Mouse (Mus musculus) MEL (cell line): ENCODE measurements around the gene Gm38655.

ENCODE experiments used
- CHD2 ChIP-seq: IDR thresholded peaks from 2 replicates; pipeline ENCODE4 v1.6.1; 2011; ENCODE audit warnings: low read length, improper control_type of control experiment
- CTCF ChIP-seq, 3 experiments: IDR thresholded peaks in 2 of 3; conservative IDR thresholded peaks in 1 of 3; 2 replicates each; pipeline ENCODE4 v1.5.1; 2011 to 2012; ENCODE audit warnings: low read length in 3 of 3, low read depth in 2 of 3, mild to moderate bottlenecking in 2 of 3, improper control_type of control experiment in 1 of 3, inconsistent platforms in 1 of 3, mixed read lengths in 1 of 3, moderate library complexity in 1 of 3; ENCODE audit not compliant: control insufficient read depth in 1 of 3, insufficient read depth in 1 of 3, poor library complexity in 1 of 3, severe bottlenecking in 1 of 3
- E2F4 ChIP-seq: IDR thresholded peaks from 2 replicates; pipeline ENCODE4 v1.6.1; 2011; ENCODE audit warnings: low read depth, low read length, improper control_type of control experiment, borderline replicate concordance
- MAX ChIP-seq: IDR thresholded peaks from 2 replicates; pipeline ENCODE4 v1.6.1; 2011; ENCODE audit warnings: low read length, improper control_type of control experiment
- MAZ ChIP-seq: IDR thresholded peaks from 2 replicates; pipeline ENCODE4 v1.6.1; 2012; ENCODE audit warnings: low read depth, mild to moderate bottlenecking, inconsistent platforms, low read length, improper control_type of control experiment
- NRF1 ChIP-seq: IDR thresholded peaks from 2 replicates; pipeline ENCODE4 v1.6.1; 2014; ENCODE audit warnings: low read depth, mild to moderate bottlenecking, inconsistent platforms, low read length, improper control_type of control experiment, moderate library complexity; ENCODE audit not compliant: poor library complexity, insufficient read depth, severe bottlenecking
- POLR2A ChIP-seq, 2 experiments: IDR thresholded peaks; 2 replicates each; pipeline ENCODE4 v1.6.1; 2011 to 2012; ENCODE audit warnings: low read length in 2 of 2, mild to moderate bottlenecking in 2 of 2, control low read depth in 1 of 2, improper control_type of control experiment in 1 of 2, low read depth in 1 of 2, moderate library complexity in 1 of 2; ENCODE audit not compliant: control insufficient read depth in 1 of 2, insufficient read depth in 1 of 2, poor library complexity in 1 of 2
- RAD21 ChIP-seq: IDR thresholded peaks from 2 replicates; pipeline ENCODE4 v1.6.1; 2011; ENCODE audit warnings: mild to moderate bottlenecking, low read depth, low read length, improper control_type of control experiment
- SMC3 ChIP-seq: IDR thresholded peaks from 2 replicates; pipeline ENCODE4 v1.6.1; 2011; ENCODE audit warnings: low read depth, low read length, improper control_type of control experiment
- TAL1 ChIP-seq: IDR thresholded peaks from 2 replicates; pipeline ENCODE4 v1.6.1; 2012; ENCODE audit warnings: mild to moderate bottlenecking, inconsistent platforms, low read length, moderate library complexity, mixed read lengths
- ZC3H11A ChIP-seq: IDR thresholded peaks from 2 replicates; pipeline ENCODE4 v1.6.1; 2012; ENCODE audit warnings: low read depth, mild to moderate bottlenecking, inconsistent platforms, low read length, improper control_type of control experiment

GRCm38 (mm10) chr17:25215431-25215830, 40.2 kb upstream of the Gm38655 start:
- TF ChIP-seq POLR2A (IDR thresholded peaks at IDR 0.05; ENCODE audit: control insufficient read depth in 1 of 2, insufficient read depth in 1 of 2, low read depth in 1 of 2, low read length in 2 of 2, poor library complexity in 1 of 2) (no peak), CHD2 (no peak), E2F4 (no peak), CTCF (IDR thresholded peaks at IDR 0.05 in 2 of 3, conservative IDR thresholded peaks at IDR 0.05 in 1 of 3; ENCODE audit: control insufficient read depth in 1 of 3, insufficient read depth in 1 of 3, low read depth in 2 of 3, low read length in 3 of 3, poor library complexity in 1 of 3, severe bottlenecking in 1 of 3) (no peak), ZC3H11A (no peak), NRF1 (no peak), TAL1 (no peak), RAD21 (no peak), SMC3 (no peak), MAX (no peak), MAZ (no peak)
